In genomic region chr13:56581512-56581911, GRCm38 (mm10) we compare ENCODE assay signal across 10 mouse cellular contexts. TPM values are rescaled to one million over a fixed set of nuclear protein-coding genes. Genes with fewer than 3 reads are reported as not detected.
DNase-seq lines count a peak whose midpoint lies in the region; ATAC-seq lines count a peak whose summit lies in the region.
"Had no signal": no experiment of that assay in that cellular context is flagged by ENCODE, and none has a peak within 500 bp of the region (broad histone marks: within the 10 kb centered on the region; RNA-seq: fewer than 3 reads in every experiment).

No protein-coding gene starts in this region.

- H3K27ac ChIP-seq in heart, embryonic 15.5 days = peak overlapping the region; percentile 75
- H3K27ac ChIP-seq in forebrain, embryonic 15.5 days (replicated peaks) = no peak overlapping the region; the same call in 1 of the 2 replicates
- peak overlapping the region; percentile 90 for H3K27ac ChIP-seq in midbrain, embryonic 13.5 days

- no peaks in the 10 kb centered on the region for H3K9me3 ChIP-seq in heart, embryonic 15.5 days (replicated peaks)
- H3K9me3 ChIP-seq in forebrain, embryonic 15.5 days = no peaks in the 10 kb centered on the region
- no peaks in the 10 kb centered on the region for H3K9me3 ChIP-seq in midbrain, embryonic 13.5 days

- H3K4me3 ChIP-seq in heart, embryonic 15.5 days = no peak overlapping the region
- H3K4me3 ChIP-seq in forebrain, embryonic 15.5 days = no peak overlapping the region
- no peak overlapping the region for H3K4me3 ChIP-seq in midbrain, embryonic 13.5 days (replicated peaks)

- no peak overlapping the region for H3K4me2 ChIP-seq in heart, embryonic 15.5 days
- no peak overlapping the region for H3K4me2 ChIP-seq in forebrain, embryonic 15.5 days (replicated peaks)
- no peak overlapping the region for H3K4me2 ChIP-seq in midbrain, embryonic 13.5 days (replicated peaks)

- H3K4me1 ChIP-seq in heart, embryonic 15.5 days (replicated peaks) = peaks cover 22% of the 10 kb centered on the region
- H3K4me1 ChIP-seq in forebrain, embryonic 15.5 days = peaks cover 25% of the 10 kb centered on the region
- peaks cover 23% of the 10 kb centered on the region for H3K4me1 ChIP-seq in midbrain, embryonic 13.5 days (replicated peaks)

- no peaks in the 10 kb centered on the region for H3K36me3 ChIP-seq in heart, embryonic 15.5 days
- H3K36me3 ChIP-seq in forebrain, embryonic 15.5 days = no peaks in the 10 kb centered on the region
- H3K36me3 ChIP-seq in midbrain, embryonic 13.5 days = no peaks in the 10 kb centered on the region

- no peak for DNase-seq in heart, adult 8-10 months (ENCODE audit: low spot score)
- DNase-seq in Muller cell, postnatal 12 days (ENCODE audit: inconsistent ontology term) = peak; percentile 63
- no peak for DNase-seq in cerebellum, postnatal 36 days
- DNase-seq in B cell, adult 2 months = no peak
- DNase-seq in natural killer cell, adult 2 months (ENCODE audit: low spot score in 2 of 2) = no peak
- DNase-seq: lung, postnatal 14 days had no signal

- H3K27me3 ChIP-seq in heart, embryonic 15.5 days = no peaks in the 10 kb centered on the region
- H3K27me3 ChIP-seq in forebrain, embryonic 15.5 days = no peaks in the 10 kb centered on the region
- no peaks in the 10 kb centered on the region; the same call in 1 of the 2 replicates for H3K27me3 ChIP-seq in midbrain, embryonic 13.5 days

- H3K9ac ChIP-seq in heart, embryonic 15.5 days = no peak overlapping the region
- no peak overlapping the region for H3K9ac ChIP-seq in forebrain, embryonic 15.5 days (replicated peaks)
- H3K9ac ChIP-seq in midbrain, embryonic 13.5 days (replicated peaks) = no peak overlapping the region

- ATAC-seq in heart, embryonic 15.5 days (replicated peaks; ENCODE audit: insufficient number of reproducible peaks, insufficient read depth, low FRiP score, low read depth) = no peak
- ATAC-seq in forebrain, embryonic 15.5 days (replicated peaks) = peak; percentile 74
- peak; percentile 59 for ATAC-seq in midbrain, embryonic 13.5 days

- 19% methylated on average over 3 of the region's 3 CpGs for WGBS in heart, embryonic 15.5 days
- 1% methylated on average over 3 of the region's 3 CpGs for WGBS in forebrain, embryonic 15.5 days
- WGBS in midbrain, embryonic 13.5 days = 2% methylated on average over 3 of the region's 3 CpGs

RNA-seq across cellular contexts. Expression of gene Tgfbi, which starts 27.8 kb away (rescaled TPM):
- polyA plus RNA-seq in heart, embryonic 15.5 days (2015; fragmentation: Nextera tagmentation; extraction: Ambion mirVana) = 36.9 and 49.0 TPM in 2 replicates
- total RNA-seq in heart, adult 8-10 months (2022) = 10 to 100 TPM; 10.2 to 16.8 (median 14.4) TPM
- polyA plus RNA-seq in forebrain, embryonic 15.5 days (2015; fragmentation: Nextera tagmentation; extraction: Ambion mirVana) = 3.6 and 3.9 TPM in 2 replicates
- 4.0 and 4.8 TPM in 2 replicates for polyA plus RNA-seq in midbrain, embryonic 13.5 days (2015; fragmentation: Nextera tagmentation; extraction: Ambion mirVana)
- total RNA-seq: MEL had no signal

RNA-seq across cellular contexts. Expression of gene Lect2, which starts 33.2 kb away (rescaled TPM):
- polyA plus RNA-seq in heart, embryonic 15.5 days (2015; fragmentation: Nextera tagmentation; extraction: Ambion mirVana) = not detected in 2 replicates
- not detected for total RNA-seq in heart, adult 8-10 months (2022)
- polyA plus RNA-seq in forebrain, embryonic 15.5 days (2015; fragmentation: Nextera tagmentation; extraction: Ambion mirVana) = not detected in 2 replicates
- not detected in 2 replicates for polyA plus RNA-seq in midbrain, embryonic 13.5 days (2015; fragmentation: Nextera tagmentation; extraction: Ambion mirVana)
- total RNA-seq: MEL had no signal

RNA-seq across cellular contexts. Expression of gene Fbxl21, which starts 59.2 kb away (rescaled TPM):
- polyA plus RNA-seq in heart, embryonic 15.5 days (2015; fragmentation: Nextera tagmentation; extraction: Ambion mirVana) = 0.92 and 0.99 TPM in 2 replicates
- total RNA-seq in heart, adult 8-10 months (2022) = 1 to 10 TPM; 1.0 to 1.1 (median 1.0) TPM
- 2.4 and 2.9 TPM in 2 replicates for polyA plus RNA-seq in forebrain, embryonic 15.5 days (2015; fragmentation: Nextera tagmentation; extraction: Ambion mirVana)
- polyA plus RNA-seq in midbrain, embryonic 13.5 days (2015; fragmentation: Nextera tagmentation; extraction: Ambion mirVana) = 2.5 and 2.6 TPM in 2 replicates
- total RNA-seq: MEL had no signal
